ENCODE assay signal across 9 mouse cellular contexts in the genomic region with DNA sequence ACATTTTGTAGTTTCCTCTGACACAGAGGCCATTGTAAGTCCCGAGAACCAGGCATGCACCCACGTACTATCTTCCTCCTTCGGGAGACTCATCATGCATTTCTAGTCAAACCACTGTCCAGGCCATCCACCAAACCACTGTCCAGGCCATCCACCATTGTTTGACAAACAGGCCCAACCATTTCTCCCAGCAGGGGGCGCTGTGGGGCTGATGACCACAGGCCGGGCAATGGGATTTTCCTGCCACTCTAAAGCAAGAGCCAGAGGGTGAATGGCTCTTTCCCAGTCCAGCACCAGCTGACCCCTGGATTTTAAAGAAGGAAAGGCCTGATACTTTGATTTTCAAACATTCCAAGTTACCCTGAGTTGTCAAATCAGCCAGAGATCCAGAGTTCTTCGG. TPM values are rescaled to one million over a fixed set of nuclear protein-coding genes. Genes with fewer than 3 reads are reported as not detected.
DNase-seq lines count a peak whose midpoint lies in the region; ATAC-seq lines count a peak whose summit lies in the region.
"Had no signal": no experiment of that assay in that cellular context is flagged by ENCODE, and none has a peak within 500 bp of the region (broad histone marks: within the 10 kb centered on the region; RNA-seq: fewer than 3 reads in every experiment).

No protein-coding gene starts in this region.

- peak; percentile 15 to 28 for DNase-seq in urinary bladder, adult 18-20 months (ENCODE audit: low spot score in 2 of 2)
- DNase-seq in urinary bladder, postnatal 10 days (ENCODE audit: low spot score): no peak
- peak; percentile 75 for DNase-seq in adrenal gland, postnatal 25 days
- peak; percentile 78 for DNase-seq in embryonic facial prominence, embryonic 10.5 days (ENCODE audit: low spot score)
- DNase-seq in layer of hippocampus, postnatal 10 days (ENCODE audit: low spot score in 2 of 2): peak; percentile 78 to 80
- peak; percentile 81 for DNase-seq in testis, postnatal 10 days (ENCODE audit: low spot score)

- H3K4me1 ChIP-seq in embryonic facial prominence, embryonic 10.5 days: peaks cover 11% of the 10 kb centered on the region; the same call in 1 of the 2 replicates
- H3K4me1 ChIP-seq: heart, embryonic 13.5 days had no signal

- no peaks in the 10 kb centered on the region for H3K27me3 ChIP-seq in embryonic facial prominence, embryonic 10.5 days (replicated peaks; ENCODE audit: low read depth, poor library complexity, severe bottlenecking)
- H3K27me3 ChIP-seq: neural tube, embryonic 12.5 days had no signal

- no peak overlapping the region for H3K27ac ChIP-seq in embryonic facial prominence, embryonic 10.5 days (replicated peaks)
- H3K27ac ChIP-seq: heart, embryonic 13.5 days; neural tube, embryonic 12.5 days had no signal

- ATAC-seq in megakaryocyte-erythroid progenitor cell, adult 5-6 weeks (replicated peaks; ENCODE audit: low FRiP score, low TSS enrichment, poor library complexity, severe bottlenecking): peak; percentile 71

- no peak overlapping the region for H3K4me3 ChIP-seq in embryonic facial prominence, embryonic 10.5 days
- H3K4me3 ChIP-seq: heart, embryonic 13.5 days; neural tube, embryonic 12.5 days had no signal

- 71% methylated on average over 6 of the region's 6 CpGs for WGBS in embryonic facial prominence, embryonic 10.5 days

- no peaks in the 10 kb centered on the region for H3K36me3 ChIP-seq in embryonic facial prominence, embryonic 10.5 days (replicated peaks)
- H3K36me3 ChIP-seq: heart, embryonic 13.5 days; neural tube, embryonic 12.5 days had no signal

- H3K9me3 ChIP-seq in embryonic facial prominence, embryonic 10.5 days: no peaks in the 10 kb centered on the region
- H3K9me3 ChIP-seq: heart, embryonic 13.5 days; neural tube, embryonic 12.5 days had no signal

RNA-seq across cellular contexts. Expression of gene Slc1a2, which starts 16.8 kb away (rescaled TPM):
- 0.06 and 0.67 TPM in 2 replicates for total RNA-seq in adrenal gland, postnatal 25 days (2021)
- polyA plus RNA-seq in embryonic facial prominence, embryonic 10.5 days (2016; fragmentation: Nextera tagmentation; extraction: Ambion mirVana): 1.0 and 1.6 TPM in 2 replicates
- 1,000 to 10,000 TPM; 1,474 to 1,476 TPM for total RNA-seq in layer of hippocampus, postnatal 10 days (2021)
- not detected in 2 replicates for total RNA-seq in megakaryocyte-erythroid progenitor cell, adult 5-6 weeks (2014; fragmentation: Nextera tagmentation)
- not detected in 2 replicates for total RNA-seq in megakaryocyte-erythroid progenitor cell, adult 5-6 weeks (2017)

Comparison
In these comparisons a context has a peak if more than half of its experiments do, and no peak if none do; other contexts are left out.
1. RNA of gene Slc1a2, which starts 16.8 kb away (total RNA-seq): 1,474 to 1,476 TPM in layer of hippocampus, postnatal 10 days; 0.06 to 0.67 TPM in adrenal gland, postnatal 25 days and not detected in megakaryocyte-erythroid progenitor cell, adult 5-6 weeks; every median in the first group is over 100 times any median in the second.